Mouse (Mus musculus) kidney, adult 8-10 months (tissue): ENCODE measurements at regions not wholly inside any gene's neighbourhood (a gene's known extent, or its start where the extent isn't known, plus 50 kb on each side); places are given as distances from the start of the nearest gene placed in this dataset.

Experiments used
- DNase-seq, 2 experiments: peaks; one replicate each; pipeline ENCODE4 v3.0.0; 2022

GRCm38 (mm10) chr3:143016758-143017157 is 135.0 kb upstream of the Pkn2 start:
- DNase-seq: no peak

DNA sequence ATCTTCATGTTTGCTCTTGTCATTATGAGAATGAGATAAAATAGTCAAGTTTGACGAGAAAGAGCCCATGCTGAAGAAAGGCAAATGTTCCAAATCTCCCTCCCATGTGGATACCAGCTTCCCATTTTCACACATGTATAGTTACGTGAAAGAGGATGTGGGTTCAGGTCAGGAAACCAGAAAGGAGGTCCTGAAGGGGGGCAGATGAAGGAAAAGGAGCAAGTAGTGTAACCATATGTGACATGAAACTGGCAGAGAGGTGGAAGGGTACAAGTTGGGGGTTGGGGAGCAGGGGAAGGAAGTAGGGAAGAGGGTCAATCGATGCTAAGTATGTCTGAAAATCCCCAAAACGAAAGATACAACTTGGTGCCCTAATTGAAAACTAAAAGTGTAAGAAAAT is 132.6 kb upstream of the Pkn2 start:
- no peak for DNase-seq

- no peak for DNase-seq
Measured at GRCm38 (mm10) chr3:143007047-143007446, 125.2 kb upstream of the Pkn2 start.

DNA sequence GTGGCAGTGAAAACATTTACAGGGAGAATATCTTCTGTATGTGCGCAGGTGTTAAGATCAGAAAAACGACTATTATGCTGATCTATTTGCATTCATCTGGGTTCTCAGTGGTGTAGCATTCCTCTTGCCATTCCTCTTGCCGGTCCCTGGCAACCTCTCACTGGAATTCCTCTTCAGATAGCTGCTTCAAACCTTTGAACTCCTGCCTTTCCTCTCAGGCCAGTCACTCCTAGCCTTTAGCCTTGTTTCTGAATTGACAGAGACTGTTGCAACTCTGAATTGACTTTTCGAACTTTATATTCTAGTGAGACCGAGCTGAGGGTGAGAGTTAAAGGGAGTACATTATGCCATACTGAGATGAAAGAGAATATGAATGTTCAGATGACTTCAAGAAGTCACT is 120.1 kb upstream of the Pkn2 start:
- DNase-seq: peak; percentile 5 to 26

GRCm38 (mm10) chr3:142995981-142996743 is 114.4 kb upstream of the Pkn2 start:
- DNase-seq: no peak

DNA sequence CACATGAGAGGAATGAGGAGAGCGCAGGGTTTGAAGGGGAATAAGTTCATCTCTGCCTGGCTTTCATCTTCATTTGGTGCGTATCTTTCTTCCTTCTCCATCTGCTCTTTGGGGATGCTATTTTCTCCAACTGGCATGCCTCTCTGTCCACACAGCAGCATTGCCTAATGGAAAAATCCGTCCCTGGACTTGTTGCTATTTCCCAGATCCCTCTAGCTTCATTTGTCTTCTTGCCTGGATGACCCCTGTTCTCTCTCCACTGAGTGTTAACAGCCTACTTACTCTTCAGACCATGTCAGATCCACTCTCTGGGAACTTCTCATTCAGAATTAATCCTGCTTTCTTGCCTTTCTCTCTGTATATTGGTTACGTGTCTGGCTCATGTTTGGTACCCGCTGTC is 102.7 kb upstream of the Pkn2 start:
- no peak for DNase-seq

DNA sequence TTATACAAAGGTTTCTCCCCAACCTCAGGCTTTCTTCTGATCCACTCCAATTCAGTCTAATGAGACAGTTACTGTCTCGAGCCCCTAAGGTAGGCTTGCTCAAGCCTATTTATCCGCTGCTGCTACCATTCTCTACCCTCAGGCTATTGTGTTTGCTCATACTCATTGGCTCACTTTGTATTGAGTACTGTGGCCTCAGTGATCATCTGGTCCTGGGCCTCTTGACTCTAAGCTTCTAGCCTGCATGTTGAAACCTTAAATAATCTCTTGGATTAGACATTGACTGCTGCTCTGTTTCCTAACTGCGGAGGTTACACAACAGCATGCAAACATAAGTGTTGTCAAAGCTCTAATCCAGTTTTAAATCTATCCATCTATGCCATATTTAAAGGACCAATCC is 99.4 kb upstream of the Pkn2 start:
- no peak for DNase-seq

DNA sequence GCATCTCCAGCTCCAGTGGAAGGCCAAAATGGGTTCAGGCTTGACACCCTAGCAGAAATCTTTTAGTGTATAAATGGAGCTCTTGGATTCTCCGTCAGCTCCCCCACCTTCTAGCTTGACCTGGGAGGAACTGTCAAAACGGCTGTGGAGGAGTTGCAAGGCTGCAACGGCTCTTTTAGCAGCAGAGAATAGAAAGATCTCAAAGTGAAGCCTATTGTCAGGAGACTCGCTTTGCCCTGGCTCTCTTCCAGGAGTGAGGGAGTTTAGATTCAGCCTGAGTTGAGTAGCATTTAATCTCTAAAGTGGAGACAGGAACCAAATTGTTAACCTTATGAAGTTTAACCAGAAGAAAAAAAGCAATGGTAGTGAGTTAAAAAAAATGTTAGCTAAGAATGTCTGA is 97.4 kb upstream of the Pkn2 start:
- no peak for DNase-seq

DNA sequence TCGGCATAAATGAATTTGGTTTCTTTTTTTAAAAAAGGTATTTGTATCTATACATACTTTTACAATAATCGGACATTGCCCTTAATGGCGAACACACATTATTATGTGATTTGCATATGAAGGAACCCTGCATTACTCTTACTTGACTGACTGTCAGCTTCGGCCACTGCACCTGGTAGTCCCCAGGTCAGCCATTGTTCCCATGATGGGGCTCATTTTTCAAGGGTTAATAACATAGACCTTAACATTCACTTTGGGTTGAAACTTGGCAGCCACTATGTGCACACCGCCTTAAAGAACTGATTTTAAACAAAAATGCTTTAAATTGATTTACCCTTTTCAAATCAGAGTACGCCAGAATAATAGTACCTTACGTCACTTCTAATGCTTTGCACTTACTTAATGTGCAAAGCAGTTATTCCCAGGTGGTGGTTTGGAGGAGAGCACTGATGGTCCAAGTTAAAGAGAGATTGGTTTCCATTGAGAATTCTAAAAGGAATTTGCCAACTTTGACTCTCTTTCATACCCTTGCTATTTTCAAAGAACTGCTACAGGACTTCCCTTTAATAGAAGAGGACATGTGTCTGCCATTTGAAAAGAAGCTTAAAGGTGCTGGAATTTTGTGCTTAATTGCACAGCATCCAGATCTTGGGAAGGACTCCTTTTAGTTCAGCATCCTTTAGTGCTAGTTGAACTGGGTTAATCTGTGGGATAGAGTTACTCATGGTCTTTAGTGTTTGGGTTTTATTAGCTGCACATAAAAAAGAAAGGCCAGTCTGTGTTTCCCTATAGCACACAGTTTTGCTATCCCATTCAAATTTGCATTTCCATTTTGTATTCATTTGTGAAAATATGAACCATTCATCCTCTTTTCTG is 95.0 kb upstream of the Pkn2 start:
- no peak for DNase-seq

- DNase-seq: no peak
Measured at GRCm38 (mm10) chr3:142975606-142976005, 93.8 kb upstream of the Pkn2 start.

- no peak for DNase-seq
Measured at GRCm38 (mm10) chr3:142969501-142969900, 87.7 kb upstream of the Pkn2 start.

GRCm38 (mm10) chr3:142965604-142966003 is 83.8 kb upstream of the Pkn2 start:
- DNase-seq: no peak

DNA sequence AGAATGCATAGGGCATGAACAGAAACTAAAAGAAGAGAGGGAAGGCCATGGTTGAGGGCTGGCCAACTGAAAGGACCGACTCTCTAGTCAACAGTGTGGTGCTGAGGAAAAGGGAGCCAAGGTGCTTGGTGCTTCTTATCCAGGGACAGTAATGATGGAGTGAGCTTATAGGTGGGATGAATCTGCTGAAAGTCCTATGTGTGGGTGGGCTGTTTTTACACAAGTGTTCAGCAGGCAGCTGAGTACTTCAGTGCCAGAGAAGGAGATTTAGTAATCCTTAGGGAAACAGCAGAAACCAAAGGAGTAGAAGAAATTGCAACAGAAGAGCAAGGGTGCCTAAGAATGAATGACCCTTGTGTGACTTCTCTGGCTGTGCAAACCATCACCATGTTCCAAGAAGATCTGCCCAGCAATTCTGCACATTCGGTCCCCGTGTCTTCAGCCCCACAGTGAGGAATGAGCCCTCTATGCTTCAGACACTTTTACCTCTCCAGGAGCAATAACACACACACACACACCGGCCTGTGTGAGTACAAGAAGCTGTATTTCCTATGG is 82.1 kb upstream of the Pkn2 start:
- no peak for DNase-seq

- no peak for DNase-seq
Measured at GRCm38 (mm10) chr3:142957768-142958167, 76.0 kb upstream of the Pkn2 start.

- DNase-seq: peak; percentile 28 to 76
Measured at GRCm38 (mm10) chr3:142948771-142949170, 67.0 kb upstream of the Pkn2 start.

DNA sequence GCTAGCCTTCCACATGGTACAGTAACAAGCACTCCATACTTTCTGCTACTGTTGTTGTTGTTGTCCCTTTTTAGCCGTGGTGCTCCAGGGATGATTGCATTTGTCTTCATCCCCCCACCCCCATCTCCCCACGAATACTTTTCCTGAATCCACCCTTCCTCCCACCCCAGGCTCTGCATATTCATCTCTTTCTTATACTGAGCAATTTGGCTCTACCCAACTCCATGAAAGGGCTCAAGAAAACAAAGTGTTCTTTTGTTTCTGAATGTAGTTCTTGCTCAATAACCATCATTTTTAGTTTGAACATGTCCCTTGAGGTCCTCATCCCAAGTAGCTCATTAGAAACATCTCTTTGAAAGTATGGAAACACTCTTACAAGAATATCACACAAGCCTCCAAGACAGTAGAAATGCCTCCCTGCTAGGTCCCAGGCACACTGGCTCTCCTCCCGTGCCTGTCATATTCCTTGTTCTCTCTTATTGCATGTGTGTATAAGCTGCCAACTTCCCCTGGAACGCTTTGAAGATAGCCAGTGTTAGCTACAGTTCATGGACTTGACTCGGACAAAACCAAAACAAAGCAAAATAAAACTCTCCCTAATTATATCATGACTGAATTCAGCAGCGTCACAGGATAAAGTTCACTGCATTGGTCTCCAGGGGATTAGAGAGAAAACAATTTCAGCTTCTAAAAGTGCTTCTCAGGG is 59.7 kb upstream of the Pkn2 start:
- DNase-seq: no peak

- DNase-seq: no peak
Measured at GRCm38 (mm10) chr3:142940874-142941273, 59.1 kb upstream of the Pkn2 start.

GRCm38 (mm10) chr3:142939773-142940172 is 58.0 kb upstream of the Pkn2 start:
- peak in 1 of 2 experiments; percentile 43 for DNase-seq

- DNase-seq: no peak
Measured at GRCm38 (mm10) chr3:142935949-142936348, 54.1 kb upstream of the Pkn2 start.

GRCm38 (mm10) chr3:142934326-142934725 is 52.5 kb upstream of the Pkn2 start:
- DNase-seq: no peak

- no peak for DNase-seq
Measured at GRCm38 (mm10) chr3:142933684-142934259, 52.0 kb upstream of the Pkn2 start.
